Mouse (Mus musculus) midbrain, embryonic 15.5 days (tissue): Measurements from ENCODE around the gene Xlr5a. TPM values are rescaled to one million over a fixed set of nuclear protein-coding genes. Genes with fewer than 3 reads are reported as not detected.
"Not testable (repeated sequence)": the region's sequence is repeated elsewhere in the genome, so short reads cannot be mapped to it uniquely, and the experiment has no call there.

Experiments
- ATAC-seq: fragments of 200-750 bp; cut with Nextera tagmentation; replicated peaks from 2 replicates; pipeline ENCODE4 v1.8.0; 2017; ENCODE audit warnings: moderate TSS enrichment
- H3K27ac ChIP-seq: fragments of 300-500 bp; sonication (generic); 2 replicates; pipeline ENCODE4 v1.5.1; 2015; ENCODE audit warnings: mild to moderate bottlenecking, inconsistent platforms
- H3K27me3 ChIP-seq: fragments of 300-500 bp; sonication (generic); replicated peaks from 2 replicates; pipeline ENCODE4 v1.6.1; 2015; ENCODE audit warnings: inconsistent platforms
- H3K36me3 ChIP-seq: fragments of 300-500 bp; sonication (generic); replicated peaks from 2 replicates; pipeline ENCODE4 v1.6.1; 2015; ENCODE audit warnings: inconsistent platforms
- H3K4me1 ChIP-seq: fragments of 300-500 bp; sonication (generic); 2 replicates; pipeline ENCODE4 v1.6.1; 2015; ENCODE audit warnings: inconsistent platforms
- H3K4me2 ChIP-seq: fragments of 300-500 bp; sonication (generic); 2 replicates; pipeline ENCODE4 v1.6.1; 2015; ENCODE audit warnings: inconsistent platforms, mild to moderate bottlenecking, moderate library complexity
- H3K4me3 ChIP-seq: fragments of 300-500 bp; sonication (generic); 2 replicates; pipeline ENCODE4 v1.5.1; 2015; ENCODE audit warnings: mild to moderate bottlenecking, inconsistent platforms
- H3K9ac ChIP-seq: fragments of 300-500 bp; sonication (generic); 2 replicates; pipeline ENCODE4 v1.6.1; 2015; ENCODE audit warnings: mild to moderate bottlenecking, inconsistent platforms
- H3K9me3 ChIP-seq: fragments of 300-500 bp; sonication (generic); 2 replicates; pipeline ENCODE4 v1.6.1; 2016; ENCODE audit warnings: inconsistent platforms
- WGBS: fragments of 180-500 bp; shearing (Covaris S2); methylation state at CpG from one replicate; pipeline ENCODE4 v1.1.7; 2015; ENCODE audit warnings: mixed read lengths; 5-methylcytosine and 5-hydroxymethylcytosine counted together
- polyA plus RNA-seq: library from polyadenylated mRNA; unstranded; fragments of >200 nt; fragmentation: Nextera tagmentation; extraction: Ambion mirVana; gene quantifications from 2 replicates; pipeline ENCODE4 v1.2.1, GENCODE M21; 2015

Gene Xlr5a
- polyA plus RNA-seq, 1 experiment from 2014 or later, result not detected

DNA sequence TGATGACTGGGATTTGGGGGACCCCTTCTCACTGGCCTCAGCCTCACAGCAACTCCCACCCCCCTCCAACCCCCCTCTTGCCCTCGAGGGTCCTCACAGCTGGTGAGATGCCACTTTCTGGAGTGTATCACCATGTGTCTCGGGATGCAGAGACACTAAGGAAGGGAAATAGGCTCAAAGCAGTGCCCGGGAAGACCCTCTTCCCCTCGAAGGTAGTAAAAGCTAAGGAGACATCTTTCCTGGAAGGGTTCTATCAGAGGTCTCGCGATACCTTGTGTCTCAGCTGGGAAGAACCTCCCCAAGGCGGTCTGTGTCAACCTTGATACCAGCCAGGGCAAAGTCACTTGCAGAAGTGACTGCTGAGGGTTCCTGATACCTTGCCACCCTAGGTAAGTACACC, 176.0 kb downstream of the Xlr5a start, which contains the start of gene Gm14685:
Gm14685 (plus strand) TSS at position 301 of the 400 bp plus-strand sequence.
- H3K4me2 ChIP-seq, H3K27me3 ChIP-seq, H3K27ac ChIP-seq, H3K9me3 ChIP-seq, H3K36me3 ChIP-seq, ATAC-seq, H3K4me1 ChIP-seq, H3K4me3 ChIP-seq, H3K9ac ChIP-seq: not testable (repeated sequence)
- no CpG with 5 or more reads among the region's 7 CpGs for WGBS

DNA sequence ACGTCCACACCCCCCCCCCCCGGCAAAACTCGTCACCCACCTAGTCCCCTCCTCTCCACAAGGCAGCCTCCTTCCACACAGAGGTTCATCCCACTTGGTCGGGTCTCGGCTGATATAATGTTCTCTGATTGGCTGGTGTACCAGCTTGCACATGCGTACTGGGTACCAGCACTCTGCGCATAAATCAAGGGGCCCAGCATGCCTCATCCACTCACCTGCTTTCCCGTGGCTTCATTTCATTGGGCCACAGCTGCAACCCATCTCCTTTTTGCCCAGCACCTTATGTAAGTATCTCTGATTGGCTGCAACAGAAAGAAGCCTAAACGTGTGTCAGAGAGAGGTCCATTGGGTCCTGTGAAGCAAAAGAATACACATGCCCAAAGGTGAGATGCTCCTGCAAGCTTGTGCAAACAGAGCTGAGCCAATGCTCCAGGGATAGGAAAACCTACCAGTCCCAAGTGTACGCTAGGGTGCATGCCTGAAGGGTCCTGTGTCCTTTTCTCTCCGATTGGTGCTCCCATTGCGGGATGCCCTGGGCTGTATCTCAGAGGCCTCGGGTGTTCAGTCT, 195.8 kb downstream of the Xlr5a start, which contains the start of gene Xlr3a:
Xlr3a (minus strand) TSS at position 155 of the 568 bp plus-strand sequence.
- H3K36me3 ChIP-seq, result not testable (repeated sequence)
- WGBS, result 81% methylated on average over 13 of the region's 13 CpGs

DNA sequence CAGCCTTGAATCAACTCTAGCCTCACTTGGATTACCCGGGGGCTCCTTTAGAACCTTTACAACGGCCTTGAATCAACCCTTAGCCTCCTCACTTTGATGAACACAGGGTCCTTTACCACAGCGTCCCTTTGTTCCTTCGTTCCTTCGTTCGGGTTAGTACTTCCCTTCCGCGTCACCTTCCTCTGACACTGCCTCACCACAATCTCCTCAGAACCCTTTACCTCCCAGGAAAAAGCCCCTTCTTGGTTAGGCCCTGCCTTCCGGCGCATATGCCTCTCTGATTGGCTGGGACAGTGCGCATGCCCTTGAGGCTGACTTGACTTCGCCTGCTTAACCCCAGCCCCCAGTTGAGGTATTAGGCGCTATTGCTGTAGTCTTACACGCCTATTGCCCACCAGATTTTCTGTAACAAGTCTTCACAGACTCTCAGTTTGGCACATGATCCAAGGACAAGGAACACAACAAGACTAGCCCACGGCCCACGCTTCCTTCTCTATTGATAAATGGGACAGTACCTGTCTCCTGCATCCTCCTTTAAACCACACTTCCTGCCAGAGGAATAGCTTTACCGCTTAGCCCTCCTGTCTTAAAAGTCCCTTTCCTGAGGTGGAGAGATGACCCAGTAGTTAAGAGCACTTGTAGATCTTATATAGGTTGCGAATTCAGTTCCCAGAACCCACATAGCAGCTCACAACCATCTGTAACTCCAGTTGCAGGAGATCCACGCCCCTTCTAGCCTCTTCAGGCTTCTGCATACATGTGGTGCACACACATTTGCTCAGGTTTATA, 210.3 kb downstream of the Xlr5a start, which contains the start of gene Xlr4a:
Xlr4a (minus strand) TSS at position 212 of the 789 bp plus-strand sequence.
- H3K4me2 ChIP-seq, H3K27me3 ChIP-seq, H3K9me3 ChIP-seq, ATAC-seq, H3K36me3 ChIP-seq, H3K9ac ChIP-seq, H3K27ac ChIP-seq, H3K4me3 ChIP-seq, H3K4me1 ChIP-seq: not testable (repeated sequence)
- 80% methylated on average over 19 of the region's 19 CpGs for WGBS

More for the DNA sequence above, 195.8 kb downstream of the Xlr5a start, which contains the start of gene Xlr3a:
- not testable (repeated sequence) for H3K4me3 ChIP-seq, H3K27ac ChIP-seq, H3K9ac ChIP-seq, H3K4me2 ChIP-seq, ATAC-seq, H3K9me3 ChIP-seq, H3K4me1 ChIP-seq, H3K27me3 ChIP-seq

DNA sequence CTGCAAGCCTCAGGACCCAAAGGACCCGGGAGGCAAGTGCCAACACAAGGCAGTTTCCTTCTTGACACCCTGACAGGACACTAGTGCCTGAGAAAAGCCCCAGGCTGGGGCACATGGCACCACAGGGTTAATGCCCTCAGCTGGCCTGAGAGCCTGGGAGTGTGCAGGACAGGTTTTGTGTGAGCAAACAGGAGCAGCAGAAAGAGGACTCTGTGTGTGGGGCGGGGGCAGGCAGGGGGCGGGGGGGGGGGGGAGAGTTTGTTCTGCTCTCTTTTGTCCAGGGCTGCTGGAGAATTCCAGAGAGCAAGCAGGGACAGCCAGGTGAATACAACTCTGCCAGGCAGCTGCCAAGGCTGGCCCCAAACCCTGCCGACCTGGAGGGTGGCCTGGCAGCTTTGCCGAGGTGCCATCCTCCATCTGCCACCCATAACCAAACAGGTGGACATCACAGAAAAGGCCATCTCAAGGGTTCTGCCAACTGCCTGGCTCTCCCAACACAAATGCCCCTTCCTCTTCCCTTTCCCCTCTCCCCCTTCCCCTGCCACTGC, 225.9 kb downstream of the Xlr5a start:
- not testable (repeated sequence) for H3K27me3 ChIP-seq, H3K4me1 ChIP-seq, H3K9me3 ChIP-seq, ATAC-seq, H3K9ac ChIP-seq, H3K4me2 ChIP-seq, H3K36me3 ChIP-seq, H3K4me3 ChIP-seq, H3K27ac ChIP-seq
- WGBS, result 73% methylated on average over 2 of the region's 5 CpGs

DNA sequence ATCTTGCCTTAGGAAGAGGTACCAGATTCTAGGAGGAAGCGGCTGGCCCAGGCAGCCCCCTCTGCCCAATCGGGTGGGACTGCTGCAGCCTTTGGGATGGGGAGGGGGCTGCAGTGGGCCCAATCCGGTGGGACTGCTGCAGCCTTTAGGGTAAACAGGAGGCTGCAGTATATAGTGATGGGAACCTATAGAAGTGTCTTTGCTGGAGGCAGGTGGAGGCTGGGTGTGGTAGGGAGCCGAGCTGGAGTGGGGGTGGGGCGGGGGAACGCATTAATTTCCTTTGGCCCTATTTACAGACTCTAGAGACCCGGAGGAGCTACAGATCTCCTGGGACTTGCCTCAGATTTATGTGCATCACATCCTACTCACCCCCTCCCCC, 228.4 kb downstream of the Xlr5a start, which contains the start of gene Pnma3:
Pnma3 (plus strand) TSS at position 373 of the 379 bp plus-strand sequence.
- Histone ChIP-seq H3K4me3 (peak within 1 kb of the TSS; percentile 43), H3K27me3 (no peaks in the 10 kb centered on the region), H3K27ac (peak within 1 kb of the TSS; percentile 54; the same call in 1 of the 2 replicates), H3K36me3 (no peaks in the 10 kb centered on the region), H3K9me3 (no peaks in the 10 kb centered on the region), H3K9ac (peak within 1 kb of the TSS; percentile 55), H3K4me2 (peak within 1 kb of the TSS; percentile 68), H3K4me1 (no peaks in the 10 kb centered on the region)
- peak; percentile 78 for ATAC-seq
- 26% methylated on average over 7 of the region's 7 CpGs for WGBS

DNA sequence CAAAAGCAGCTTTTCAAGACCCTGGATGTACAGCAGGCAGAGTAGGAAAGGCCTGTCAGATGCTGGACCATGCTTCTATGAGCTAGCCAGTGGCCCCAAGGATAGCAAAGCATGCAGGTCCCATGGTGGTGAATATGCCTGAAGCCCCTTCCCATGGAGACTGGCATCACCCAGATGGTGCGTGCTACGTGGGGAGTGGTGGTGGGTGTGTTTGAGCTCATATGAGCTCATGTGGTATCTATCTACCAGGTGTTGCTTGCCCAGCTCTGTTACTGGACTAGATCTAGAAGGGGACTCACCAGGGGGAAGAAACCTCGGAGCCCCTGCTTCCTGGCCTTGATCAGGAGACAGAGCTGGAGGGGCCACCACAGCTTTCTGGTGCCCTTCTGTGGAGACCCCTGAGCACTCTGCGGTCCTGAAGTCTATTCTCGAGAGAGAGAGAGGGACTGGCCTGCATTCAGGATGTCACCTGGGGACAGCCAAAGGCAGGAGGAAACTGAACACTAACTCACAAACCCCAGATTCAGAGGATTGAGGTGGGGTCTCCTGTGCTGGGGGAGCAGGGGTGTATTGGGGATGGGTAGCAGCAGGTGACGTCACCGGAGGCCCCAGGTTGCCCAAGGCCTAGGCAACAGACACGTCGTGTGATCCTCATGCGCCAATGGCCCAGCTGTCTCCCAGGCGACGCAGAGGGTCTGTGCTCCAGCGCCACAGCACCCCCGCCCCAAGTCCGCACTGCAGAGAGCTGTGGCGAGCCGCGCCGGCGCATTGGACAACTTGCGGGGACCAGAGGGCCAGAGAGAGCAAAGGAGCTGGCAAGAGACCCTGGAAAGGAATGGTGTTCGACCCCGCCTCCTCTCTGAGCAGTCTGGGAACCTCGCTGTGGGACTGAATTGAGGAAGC, 229.0 kb downstream of the Xlr5a start:
- peak overlapping the region; percentile 54; the same call in 1 of the 2 replicates for H3K27ac ChIP-seq

DNA sequence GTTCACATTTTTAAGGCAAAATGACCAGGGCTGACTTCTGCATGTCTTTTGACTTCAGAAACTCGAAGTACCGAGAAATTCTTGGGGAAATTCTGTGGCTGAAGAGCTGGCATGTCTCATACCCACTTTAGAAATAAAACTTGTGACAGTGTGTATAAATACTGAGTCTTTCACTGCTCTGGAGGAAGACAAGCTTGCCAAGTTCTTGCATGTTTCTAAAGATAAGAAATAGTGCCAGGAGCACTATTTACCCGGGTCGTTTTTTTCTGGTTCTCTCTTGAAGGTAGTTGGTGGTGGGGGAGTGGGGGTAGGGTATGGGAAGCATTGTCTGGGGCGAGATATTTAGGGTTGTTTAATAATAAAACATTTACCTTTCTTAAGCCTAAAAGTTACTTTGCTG, 230.5 kb downstream of the Xlr5a start:
- Histone ChIP-seq H3K4me3 (no peak overlapping the region), H3K36me3 (no peaks in the 10 kb centered on the region), H3K27me3 (no peaks in the 10 kb centered on the region), H3K9ac (no peak overlapping the region), H3K4me2 (no peak overlapping the region), H3K27ac (no peak overlapping the region), H3K9me3 (no peaks in the 10 kb centered on the region), H3K4me1 (no peaks in the 10 kb centered on the region)
- ATAC-seq, result no peak
- WGBS, result 50% methylated on average over 5 of the region's 5 CpGs

More for the DNA sequence above, 229.0 kb downstream of the Xlr5a start:
- ATAC-seq, result peak; percentile 94
- peak overlapping the region; percentile 68 for H3K4me2 ChIP-seq
- no peaks in the 10 kb centered on the region for H3K27me3 ChIP-seq
- no peaks in the 10 kb centered on the region for H3K4me1 ChIP-seq
- H3K9ac ChIP-seq, result peak overlapping the region; percentile 55
- no peaks in the 10 kb centered on the region for H3K9me3 ChIP-seq
- H3K4me3 ChIP-seq, result peak overlapping the region; percentile 43
- no peaks in the 10 kb centered on the region for H3K36me3 ChIP-seq
- 30% methylated on average over 24 of the region's 24 CpGs for WGBS

DNA sequence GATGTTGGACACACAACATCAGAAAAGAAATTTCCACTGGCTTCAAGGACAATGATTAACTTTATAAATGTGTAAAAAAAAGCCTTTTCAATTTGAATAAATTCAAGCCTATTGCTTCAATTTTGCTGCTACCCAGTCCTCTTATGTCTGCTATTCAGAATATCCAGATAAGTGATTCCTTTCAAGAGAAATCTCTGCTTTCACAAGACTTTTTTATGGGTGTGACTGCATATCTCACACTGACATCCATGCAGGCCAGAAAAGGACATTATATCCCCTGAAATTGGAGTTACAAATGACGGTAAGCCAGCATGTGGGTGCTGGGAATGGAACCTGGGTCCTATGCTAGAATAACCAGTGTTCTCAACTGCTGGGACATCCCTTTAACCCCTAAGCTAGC, 231.2 kb downstream of the Xlr5a start:
- H3K27ac ChIP-seq, result no peak overlapping the region
- no peaks in the 10 kb centered on the region for H3K4me1 ChIP-seq
- no peak overlapping the region for H3K4me2 ChIP-seq
- H3K27me3 ChIP-seq, result no peaks in the 10 kb centered on the region
- no peaks in the 10 kb centered on the region for H3K9me3 ChIP-seq
- no peak overlapping the region for H3K4me3 ChIP-seq
- no peak overlapping the region for H3K9ac ChIP-seq
- no peaks in the 10 kb centered on the region for H3K36me3 ChIP-seq
- no peak for ATAC-seq
- WGBS, result 87% methylated on average over 1 of the region's 1 CpGs

Other genes starting within 250 kb of the Xlr5a start
- gene Pnma3, start 228.2 kb downstream of the Xlr5a start, polyA plus RNA-seq, result 4.9 and 5.0 TPM in 2 replicates
- gene Xlr4a, start 210.5 kb downstream of the Xlr5a start, polyA plus RNA-seq, result 0.88 and 1.6 TPM in 2 replicates
- gene Xlr3a, start 195.9 kb downstream of the Xlr5a start, polyA plus RNA-seq, result 5.5 and 7.2 TPM in 2 replicates
- 2.0 and 2.4 TPM in 2 replicates for gene Gm14685, start 175.9 kb downstream of the Xlr5a start, polyA plus RNA-seq
- not detected in 2 replicates for gene Xlr5b, start 144.2 kb downstream of the Xlr5a start, polyA plus RNA-seq
- 0.87 and 1.5 TPM in 2 replicates for gene DXBay18, start 143.5 kb downstream of the Xlr5a start, polyA plus RNA-seq
- gene Spin2d, start 116.0 kb downstream of the Xlr5a start, polyA plus RNA-seq, result not detected in 2 replicates
- gene Xlr3b, start 100.8 kb downstream of the Xlr5a start, polyA plus RNA-seq, result 17.2 and 18.1 TPM in 2 replicates
- 0.57 and 1.4 TPM in 2 replicates for gene Xlr4b, start 78.6 kb downstream of the Xlr5a start, polyA plus RNA-seq
- 33.6 and 33.8 TPM in 2 replicates for gene F8a, start 64.7 kb downstream of the Xlr5a start, polyA plus RNA-seq
- 0.32 and 0.43 TPM in 2 replicates for gene Xlr4c, start 49.8 kb downstream of the Xlr5a start, polyA plus RNA-seq
- 0.13 TPM in 2 replicates for gene Xlr3c, start 27.6 kb downstream of the Xlr5a start, polyA plus RNA-seq
- gene Xlr5c, start within 50 bp of the Xlr5a start, polyA plus RNA-seq, result not detected in 2 replicates
- gene Gm45015, start 43.9 kb upstream of the Xlr5a start, polyA plus RNA-seq, result not detected in 2 replicates
- 10.3 and 10.5 TPM in 2 replicates for gene Zfp275, start 49.6 kb upstream of the Xlr5a start, polyA plus RNA-seq
- not detected in 2 replicates for gene Gm18336, start 105.8 kb upstream of the Xlr5a start, polyA plus RNA-seq
- gene Zfp92, start 118.1 kb upstream of the Xlr5a start, polyA plus RNA-seq, result 1.3 and 1.6 TPM in 2 replicates
- not detected in 2 replicates for gene Trex2, start 142.4 kb upstream of the Xlr5a start, polyA plus RNA-seq
- 75.5 and 76.1 TPM in 2 replicates for gene Haus7, start 166.1 kb upstream of the Xlr5a start, polyA plus RNA-seq
- 22.9 and 24.3 TPM in 2 replicates for gene Bgn, start 190.6 kb upstream of the Xlr5a start, polyA plus RNA-seq
- gene Atp2b3, start 210.1 kb upstream of the Xlr5a start, polyA plus RNA-seq, result 5.9 and 7.0 TPM in 2 replicates